Comparison of ENCODE assay signal across 9 mouse cellular contexts in genomic region chr16:4875198-4876032, GRCm38 (mm10). TPM values are rescaled to one million over a fixed set of nuclear protein-coding genes. Genes with fewer than 3 reads are reported as not detected.
DNase-seq lines count a peak whose midpoint lies in the region; ATAC-seq and TF ChIP-seq lines count a peak whose summit lies in the region.
"Had no signal": no experiment of that assay in that cellular context is flagged by ENCODE, and none has a peak within 500 bp of the region (broad histone marks: within the 10 kb centered on the region; RNA-seq: fewer than 3 reads in every experiment).

No protein-coding gene starts in this region.

- 0 out of 2 replicates have a peak overlapping the region, but pooled peaks have one; percentile 11 for H3K9ac ChIP-seq in heart, embryonic 14.5 days (ENCODE audit: low read length)
- H3K9ac ChIP-seq in lung, embryonic 16.5 days (ENCODE audit: low read length) = peak overlapping the region; percentile 17
- H3K9ac ChIP-seq in lung, postnatal 0 days (replicated peaks; ENCODE audit: low read depth) = no peak overlapping the region
- 0 out of 2 replicates have a peak overlapping the region, but pooled peaks have one; percentile 8 for H3K9ac ChIP-seq in limb, embryonic 13.5 days
- H3K9ac ChIP-seq in liver, embryonic 13.5 days = peak overlapping the region; percentile 43

- no peak for ATAC-seq in heart, embryonic 14.5 days (ENCODE audit: insufficient number of reproducible peaks, insufficient read depth, low FRiP score, low read depth)
- no peak for ATAC-seq in lung, embryonic 16.5 days (ENCODE audit: low read depth)
- no peak for ATAC-seq in lung, postnatal 0 days
- no peak for ATAC-seq in limb, embryonic 13.5 days (ENCODE audit: low FRiP score, low read depth)
- ATAC-seq in liver, embryonic 13.5 days (ENCODE audit: low read depth) = no peak

- 0 out of 4 replicates have a peak overlapping the region, but pooled peaks of 1 of the 2 experiments have one; percentile 14 for H3K27ac ChIP-seq in heart, embryonic 14.5 days (replicated peaks in 1 of 2; ENCODE audit: control insufficient read depth in 1 of 2, insufficient read depth in 1 of 2, low read depth in 2 of 2, low read length in 2 of 2)
- H3K27ac ChIP-seq in lung, embryonic 16.5 days (ENCODE audit: low read length) = peak overlapping the region; percentile 31
- H3K27ac ChIP-seq in lung, postnatal 0 days (ENCODE audit: low read length) = no peak overlapping the region
- H3K27ac ChIP-seq in limb, embryonic 13.5 days = no peak overlapping the region
- peak overlapping the region; percentile 50 for H3K27ac ChIP-seq in liver, embryonic 13.5 days

- no peak overlapping the region for H3K4me2 ChIP-seq in heart, embryonic 14.5 days (ENCODE audit: low read length)
- peak overlapping the region; percentile 25 for H3K4me2 ChIP-seq in lung, embryonic 16.5 days (ENCODE audit: low read depth, low read length)
- H3K4me2 ChIP-seq in lung, postnatal 0 days (replicated peaks; ENCODE audit: low read depth, low read length) = no peak overlapping the region
- H3K4me2 ChIP-seq in limb, embryonic 13.5 days (replicated peaks) = no peak overlapping the region
- H3K4me2 ChIP-seq in liver, embryonic 13.5 days = peak overlapping the region; percentile 46

- H3K4me1 ChIP-seq in heart, embryonic 14.5 days (ENCODE audit: control insufficient read depth in 2 of 2, insufficient read depth in 2 of 2, low read length in 2 of 2) = peaks cover 18 to 39% of the 10 kb centered on the region in 2 experiments
- H3K4me1 ChIP-seq in lung, embryonic 16.5 days (replicated peaks; ENCODE audit: control insufficient read depth, insufficient read depth, low read length) = peaks cover 40% of the 10 kb centered on the region
- H3K4me1 ChIP-seq in lung, postnatal 0 days (ENCODE audit: insufficient read depth, low read depth, low read length) = peaks cover 12% of the 10 kb centered on the region; the same call in 1 of the 2 replicates
- H3K4me1 ChIP-seq in limb, embryonic 13.5 days = peaks cover 27% of the 10 kb centered on the region
- peaks cover 64% of the 10 kb centered on the region for H3K4me1 ChIP-seq in liver, embryonic 13.5 days (replicated peaks)

- H3K27me3 ChIP-seq in heart, embryonic 14.5 days (ENCODE audit: control insufficient read depth, insufficient read depth, low read length) = no peaks in the 10 kb centered on the region
- no peaks in the 10 kb centered on the region for H3K27me3 ChIP-seq in lung, embryonic 16.5 days (ENCODE audit: control insufficient read depth, insufficient read depth, low read depth, low read length)
- no peaks in the 10 kb centered on the region for H3K27me3 ChIP-seq in lung, postnatal 0 days (replicated peaks; ENCODE audit: insufficient read depth, low read length)
- H3K27me3 ChIP-seq in limb, embryonic 13.5 days = no peaks in the 10 kb centered on the region
- no peaks in the 10 kb centered on the region for H3K27me3 ChIP-seq in liver, embryonic 13.5 days

- no peak for TF ChIP-seq EP300 in lung, postnatal 0 days (IDR thresholded peaks at IDR 0.05)

- H3K4me3 ChIP-seq in heart, embryonic 14.5 days (ENCODE audit: control insufficient read depth in 1 of 2, insufficient read depth in 1 of 2, low read depth in 1 of 2, low read length in 2 of 2) = no peak overlapping the region
- no peak overlapping the region for H3K4me3 ChIP-seq in lung, embryonic 16.5 days (ENCODE audit: low read length)
- H3K4me3 ChIP-seq in lung, postnatal 0 days (ENCODE audit: low read depth, low read length) = no peak overlapping the region
- no peak overlapping the region for H3K4me3 ChIP-seq in limb, embryonic 13.5 days
- H3K4me3 ChIP-seq in liver, embryonic 13.5 days (replicated peaks) = peak overlapping the region; percentile 12

- TF ChIP-seq CTCF in lung, postnatal 0 days (IDR thresholded peaks at IDR 0.05) = no peak

- intact Hi-C loops in heart, postnatal 25 days (cut with DNase I) = no loop called here

- H3K9me3 ChIP-seq in heart, embryonic 14.5 days (ENCODE audit: control insufficient read depth, low read length) = no peaks in the 10 kb centered on the region
- no peaks in the 10 kb centered on the region for H3K9me3 ChIP-seq in lung, embryonic 16.5 days (ENCODE audit: control insufficient read depth, low read length)
- H3K9me3 ChIP-seq in lung, postnatal 0 days (ENCODE audit: low read length) = no peaks in the 10 kb centered on the region
- H3K9me3 ChIP-seq in limb, embryonic 13.5 days = no peaks in the 10 kb centered on the region
- no peaks in the 10 kb centered on the region for H3K9me3 ChIP-seq in liver, embryonic 13.5 days (replicated peaks)

- peaks cover 34% of the 10 kb centered on the region for H3K36me3 ChIP-seq in heart, embryonic 14.5 days (ENCODE audit: control insufficient read depth, insufficient read depth, low read length)
- H3K36me3 ChIP-seq in lung, embryonic 16.5 days (ENCODE audit: control insufficient read depth, insufficient read depth, low read length) = peaks cover 6% of the 10 kb centered on the region
- H3K36me3 ChIP-seq in lung, postnatal 0 days (ENCODE audit: insufficient read depth, low read length) = 0 out of 2 replicates have a peak, but pooled peaks cover 6% of the 10 kb centered on the region
- H3K36me3 ChIP-seq in limb, embryonic 13.5 days = peaks cover 48% of the 10 kb centered on the region
- peaks cover 28% of the 10 kb centered on the region; the same call in 1 of the 2 replicates for H3K36me3 ChIP-seq in liver, embryonic 13.5 days

- DNase-seq in heart, postnatal 25 days (ENCODE audit: low spot score) = no peak
- DNase-seq in lung, postnatal 0 days (ENCODE audit: low spot score) = no peak
- no peak for DNase-seq in liver, embryonic 13.5 days
- DNase-seq in ovary, postnatal 36 days (ENCODE audit: low spot score) = no peak

- WGBS in heart, embryonic 14.5 days = 65% methylated on average over 23 of the region's 23 CpGs
- WGBS in lung, embryonic 16.5 days = 59% methylated on average over 23 of the region's 23 CpGs
- WGBS in lung, postnatal 0 days = 61% methylated on average over 21 of the region's 23 CpGs
- 86% methylated on average over 20 of the region's 23 CpGs for WGBS in limb, embryonic 13.5 days
- 57% methylated on average over 19 of the region's 23 CpGs for WGBS in liver, embryonic 13.5 days (ENCODE audit: insufficient replicate concordance)

RNA-seq across cellular contexts. Expression of gene Ubald1, which starts 4.7 kb away (rescaled TPM):
- polyA plus RNA-seq in heart, embryonic 14.5 days (2014; fragmentation: Nextera tagmentation; extraction: Ambion mirVana) = 24.2 and 25.3 TPM in 2 replicates
- total RNA-seq in heart, postnatal 25 days (2021) = 10 to 100 TPM; 20.2 to 20.9 TPM
- 38.2 and 43.1 TPM in 2 replicates for polyA plus RNA-seq in lung, embryonic 16.5 days (2015; fragmentation: Nextera tagmentation; extraction: Ambion mirVana)
- 33.7 and 39.5 TPM in 2 replicates for polyA plus RNA-seq in lung, postnatal 0 days (2015; fragmentation: Nextera tagmentation; extraction: Ambion mirVana)
- polyA plus RNA-seq in limb, embryonic 13.5 days (2015; fragmentation: Nextera tagmentation; extraction: Ambion mirVana) = 41.1 and 42.1 TPM in 2 replicates
- 12.3 and 13.3 TPM in 2 replicates for polyA plus RNA-seq in liver, embryonic 13.5 days (2015; fragmentation: Nextera tagmentation; extraction: Ambion mirVana)

RNA-seq across cellular contexts. Expression of gene Mgrn1, which starts 10.6 kb away (rescaled TPM):
- polyA plus RNA-seq in heart, embryonic 14.5 days (2014; fragmentation: Nextera tagmentation; extraction: Ambion mirVana) = 115 and 120 TPM in 2 replicates
- 100 to 1,000 TPM; 147 to 148 TPM for total RNA-seq in heart, postnatal 25 days (2021)
- 97.9 and 99.3 TPM in 2 replicates for polyA plus RNA-seq in lung, embryonic 16.5 days (2015; fragmentation: Nextera tagmentation; extraction: Ambion mirVana)
- polyA plus RNA-seq in lung, postnatal 0 days (2015; fragmentation: Nextera tagmentation; extraction: Ambion mirVana) = 75.6 and 76.7 TPM in 2 replicates
- polyA plus RNA-seq in limb, embryonic 13.5 days (2015; fragmentation: Nextera tagmentation; extraction: Ambion mirVana) = 98.9 and 102 TPM in 2 replicates
- polyA plus RNA-seq in liver, embryonic 13.5 days (2015; fragmentation: Nextera tagmentation; extraction: Ambion mirVana) = 22.6 and 24.5 TPM in 2 replicates

RNA-seq across cellular contexts. Expression of gene 4930562C15Rik, which starts 40.2 kb away (rescaled TPM):
- 0.28 and 0.58 TPM in 2 replicates for polyA plus RNA-seq in heart, embryonic 14.5 days (2014; fragmentation: Nextera tagmentation; extraction: Ambion mirVana)
- not detected for total RNA-seq in heart, postnatal 25 days (2021)
- polyA plus RNA-seq in lung, embryonic 16.5 days (2015; fragmentation: Nextera tagmentation; extraction: Ambion mirVana) = 0.62 and 1.4 TPM in 2 replicates
- polyA plus RNA-seq in lung, postnatal 0 days (2015; fragmentation: Nextera tagmentation; extraction: Ambion mirVana) = 2.2 and 2.4 TPM in 2 replicates
- polyA plus RNA-seq in limb, embryonic 13.5 days (2015; fragmentation: Nextera tagmentation; extraction: Ambion mirVana) = 0.75 and 1.2 TPM in 2 replicates
- not detected in 2 replicates for polyA plus RNA-seq in liver, embryonic 13.5 days (2015; fragmentation: Nextera tagmentation; extraction: Ambion mirVana)
- total RNA-seq: common myeloid progenitor, adult 5-6 weeks; liver, adult 2 months had no signal
- polyA plus RNA-seq: liver, adult 2 months had no signal

Comparison
In these comparisons a context has a peak if more than half of its experiments do, and no peak if none do; other contexts are left out.
1. H3K27ac ChIP-seq: peak in lung, embryonic 16.5 days (single experiment) and liver, embryonic 13.5 days (single experiment); none in lung, postnatal 0 days (single experiment) and limb, embryonic 13.5 days (single experiment).
2. H3K4me2 ChIP-seq: peak in lung, embryonic 16.5 days (single experiment) and liver, embryonic 13.5 days (single experiment); none in heart, embryonic 14.5 days (single experiment), lung, postnatal 0 days (single experiment) and limb, embryonic 13.5 days (single experiment).